Mouse (Mus musculus) testis, adult 2 months (tissue): Measurements from ENCODE around the gene Tnfrsf13b.

Source experiments
- CTCF ChIP-seq: fragments of 200-500 bp; IDR thresholded peaks from 2 replicates; pipeline ENCODE4 v1.5.1; 2012; ENCODE audit warnings: low read depth, mild to moderate bottlenecking, inconsistent platforms, low read length, moderate library complexity; ENCODE audit not compliant: control insufficient read depth, insufficient read depth, insufficient replicate concordance
- POLR2A ChIP-seq: fragments of 200-500 bp; IDR thresholded peaks from 2 replicates; pipeline ENCODE4 v1.6.1; 2012; ENCODE audit warnings: low read depth, mild to moderate bottlenecking, inconsistent platforms, low read length, moderate library complexity; ENCODE audit not compliant: control insufficient read depth

DNA sequence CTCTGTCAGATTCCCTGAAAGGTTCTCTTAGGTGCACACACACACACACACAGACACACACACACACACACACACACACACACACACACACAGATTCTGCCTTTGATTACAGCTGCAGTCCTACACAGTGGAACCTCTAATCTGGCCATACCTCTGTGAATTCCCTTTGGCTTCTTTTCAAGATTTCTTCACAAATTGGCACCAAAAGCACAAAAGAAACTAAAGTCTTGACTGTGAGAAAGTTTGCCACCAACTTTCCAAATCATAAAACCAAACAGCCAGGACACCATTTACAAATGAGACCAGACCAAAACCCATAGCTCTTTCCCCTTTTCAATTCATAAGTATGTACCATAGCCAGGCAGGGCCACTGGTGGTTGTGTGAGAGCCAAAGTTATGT is 71.4 kb downstream of the Tnfrsf13b start:
- TF ChIP-seq POLR2A (no peak), CTCF (no peak)
